Mouse (Mus musculus) MEL (cell line): ENCODE measurements at regions not wholly inside any gene's neighbourhood (a gene's known extent, or its start where the extent isn't known, plus 50 kb on each side); places are given as distances from the start of the nearest gene placed in this dataset.

Source experiments
- CTCF ChIP-seq, 3 experiments: IDR thresholded peaks in 2 of 3; conservative IDR thresholded peaks in 1 of 3; 2 replicates each; pipeline ENCODE4 v1.5.1; 2011 to 2012; ENCODE audit warnings: low read length in 3 of 3, low read depth in 2 of 3, mild to moderate bottlenecking in 2 of 3, improper control_type of control experiment in 1 of 3, inconsistent platforms in 1 of 3, mixed read lengths in 1 of 3, moderate library complexity in 1 of 3; ENCODE audit not compliant: control insufficient read depth in 1 of 3, insufficient read depth in 1 of 3, poor library complexity in 1 of 3, severe bottlenecking in 1 of 3
- ETS1 ChIP-seq: IDR thresholded peaks from 2 replicates; pipeline ENCODE4 v1.6.1; 2012; ENCODE audit warnings: low read depth, mild to moderate bottlenecking, inconsistent platforms, low read length, improper control_type of control experiment, moderate library complexity
- JUND ChIP-seq: IDR thresholded peaks from 2 replicates; pipeline ENCODE4 v1.6.1; 2011; ENCODE audit warnings: low read depth, mild to moderate bottlenecking, improper control_type of control experiment, low read length
- MYC ChIP-seq: IDR thresholded peaks from 2 replicates; pipeline ENCODE4 v1.6.1; 2011; ENCODE audit warnings: low read depth, mild to moderate bottlenecking, low read length, improper control_type of control experiment, moderate library complexity
- POLR2A ChIP-seq, 2 experiments: IDR thresholded peaks; 2 replicates each; pipeline ENCODE4 v1.6.1; 2011 to 2012; ENCODE audit warnings: low read length in 2 of 2, mild to moderate bottlenecking in 2 of 2, control low read depth in 1 of 2, improper control_type of control experiment in 1 of 2, low read depth in 1 of 2, moderate library complexity in 1 of 2; ENCODE audit not compliant: control insufficient read depth in 1 of 2, insufficient read depth in 1 of 2, poor library complexity in 1 of 2
- SMC3 ChIP-seq: IDR thresholded peaks from 2 replicates; pipeline ENCODE4 v1.6.1; 2011; ENCODE audit warnings: low read depth, low read length, improper control_type of control experiment
- TAL1 ChIP-seq: IDR thresholded peaks from 2 replicates; pipeline ENCODE4 v1.6.1; 2012; ENCODE audit warnings: mild to moderate bottlenecking, inconsistent platforms, low read length, moderate library complexity, mixed read lengths
- USF1 ChIP-seq: IDR thresholded peaks from 2 replicates; pipeline ENCODE4 v1.6.1; 2014; ENCODE audit warnings: low read depth, mild to moderate bottlenecking, inconsistent platforms, low read length, improper control_type of control experiment, moderate library complexity

- TF ChIP-seq TAL1 (no peak), ETS1 (no peak), CTCF (IDR thresholded peaks at IDR 0.05 in 2 of 3, conservative IDR thresholded peaks at IDR 0.05 in 1 of 3; ENCODE audit: control insufficient read depth in 1 of 3, insufficient read depth in 1 of 3, low read depth in 2 of 3, low read length in 3 of 3, poor library complexity in 1 of 3, severe bottlenecking in 1 of 3) (no peak), SMC3 (no peak), USF1 (no peak), MYC (no peak), POLR2A (IDR thresholded peaks at IDR 0.05; ENCODE audit: control insufficient read depth in 1 of 2, insufficient read depth in 1 of 2, low read depth in 1 of 2, low read length in 2 of 2, poor library complexity in 1 of 2) (no peak), JUND (no peak)
Measured at GRCm38 (mm10) chr3:78575667-78576464, 710.5 kb downstream of the Rapgef2 start.
